Mouse (Mus musculus): ENCODE measurements around the gene Trove2. TPM values are rescaled to one million over a fixed set of nuclear protein-coding genes. Genes with fewer than 3 reads are reported as not detected.
"Not testable (repeated sequence)": the region's sequence is repeated elsewhere in the genome, so short reads cannot be mapped to it uniquely, and the experiment has no call there.

The Trove2 gene
- polyA plus RNA-seq, 1 experiment: 0.97 TPM

- Histone ChIP-seq H3K27ac (ENCODE audit: control insufficient read depth, insufficient read depth, low read length) (no peak overlapping the region), H3K36me3 (ENCODE audit: control insufficient read depth, insufficient read depth, low read length) (no peaks in the 10 kb centered on the region), H3K4me3 (ENCODE audit: control insufficient read depth, insufficient read depth, low read length) (no peak overlapping the region), H3K27me3 (ENCODE audit: control insufficient read depth, insufficient read depth, low read length) (no peaks in the 10 kb centered on the region), H3K4me1 (replicated peaks; ENCODE audit: control insufficient read depth, insufficient read depth, low read length) (no peaks in the 10 kb centered on the region)
- no peak for DNase-seq
- TF ChIP-seq CTCF (IDR thresholded peaks at IDR 0.05; ENCODE audit: borderline replicate concordance, control insufficient read depth, extremely low read depth, insufficient read depth, low read length, poor library complexity): no peak
- TF ChIP-seq POLR2A (IDR thresholded peaks at IDR 0.05; ENCODE audit: control insufficient read depth, extremely low read depth, insufficient read depth, low read length, poor library complexity): no peak
- 81% methylated on average over 9 of the region's 9 CpGs for WGBS
Observed at GRCm38 (mm10) chr1:143727701-143728445, 49.0 kb downstream of the Trove2 start.

- H3K4me3 ChIP-seq (ENCODE audit: control insufficient read depth, insufficient read depth, low read length): no peak overlapping the region
- no peak for DNase-seq
- no peaks in the 10 kb centered on the region for H3K36me3 ChIP-seq (ENCODE audit: control insufficient read depth, insufficient read depth, low read length)
- TF ChIP-seq CTCF (IDR thresholded peaks at IDR 0.05; ENCODE audit: borderline replicate concordance, control insufficient read depth, extremely low read depth, insufficient read depth, low read length, poor library complexity): no peak
- TF ChIP-seq POLR2A (IDR thresholded peaks at IDR 0.05; ENCODE audit: control insufficient read depth, extremely low read depth, insufficient read depth, low read length, poor library complexity): no peak
- H3K27me3 ChIP-seq (ENCODE audit: control insufficient read depth, insufficient read depth, low read length): no peaks in the 10 kb centered on the region
- H3K4me1 ChIP-seq (replicated peaks; ENCODE audit: control insufficient read depth, insufficient read depth, low read length): no peaks in the 10 kb centered on the region
- H3K27ac ChIP-seq (ENCODE audit: control insufficient read depth, insufficient read depth, low read length): no peak overlapping the region
- 95% methylated on average over 5 of the region's 5 CpGs for WGBS
Observed at GRCm38 (mm10) chr1:143724456-143725064, 52.3 kb downstream of the Trove2 start.

GRCm38 (mm10) chr1:143716038-143716437, 60.8 kb downstream of the Trove2 start, which contains the start of gene Glrx2:
Gene Glrx2 (plus strand): TSS chr1:143716338.
- DNase-seq; H3K4me3 ChIP-seq (ENCODE audit: control insufficient read depth, insufficient read depth, low read length); H3K27me3 ChIP-seq (ENCODE audit: control insufficient read depth, insufficient read depth, low read length); H3K36me3 ChIP-seq (ENCODE audit: control insufficient read depth, insufficient read depth, low read length); H3K4me1 ChIP-seq (replicated peaks; ENCODE audit: control insufficient read depth, insufficient read depth, low read length); H3K27ac ChIP-seq (ENCODE audit: control insufficient read depth, insufficient read depth, low read length): not testable (repeated sequence)
- WGBS: no CpG with 5 or more reads among the region's 2 CpGs

GRCm38 (mm10) chr1:143710627-143710976, 66.3 kb downstream of the Trove2 start:
- H3K27me3 ChIP-seq (ENCODE audit: control insufficient read depth, insufficient read depth, low read length): no peaks in the 10 kb centered on the region
- no peak for DNase-seq
- 94% methylated on average over 5 of the region's 5 CpGs for WGBS
- H3K36me3 ChIP-seq (ENCODE audit: control insufficient read depth, insufficient read depth, low read length): no peaks in the 10 kb centered on the region
- no peak overlapping the region for H3K4me3 ChIP-seq (ENCODE audit: control insufficient read depth, insufficient read depth, low read length)
- no peak overlapping the region for H3K27ac ChIP-seq (ENCODE audit: control insufficient read depth, insufficient read depth, low read length)
- TF ChIP-seq CTCF (IDR thresholded peaks at IDR 0.05; ENCODE audit: borderline replicate concordance, control insufficient read depth, extremely low read depth, insufficient read depth, low read length, poor library complexity) (no peak), POLR2A (IDR thresholded peaks at IDR 0.05; ENCODE audit: control insufficient read depth, extremely low read depth, insufficient read depth, low read length, poor library complexity) (no peak)
- no peaks in the 10 kb centered on the region for H3K4me1 ChIP-seq (replicated peaks; ENCODE audit: control insufficient read depth, insufficient read depth, low read length)

GRCm38 (mm10) chr1:143709966-143710626, 66.8 kb downstream of the Trove2 start:
- Histone ChIP-seq H3K27ac (ENCODE audit: control insufficient read depth, insufficient read depth, low read length) (no peak overlapping the region), H3K27me3 (ENCODE audit: control insufficient read depth, insufficient read depth, low read length) (no peaks in the 10 kb centered on the region), H3K4me1 (replicated peaks; ENCODE audit: control insufficient read depth, insufficient read depth, low read length) (no peaks in the 10 kb centered on the region), H3K36me3 (ENCODE audit: control insufficient read depth, insufficient read depth, low read length) (no peaks in the 10 kb centered on the region), H3K4me3 (ENCODE audit: control insufficient read depth, insufficient read depth, low read length) (no peak overlapping the region)
- DNase-seq: no peak
- TF ChIP-seq CTCF (IDR thresholded peaks at IDR 0.05; ENCODE audit: borderline replicate concordance, control insufficient read depth, extremely low read depth, insufficient read depth, low read length, poor library complexity): no peak
- TF ChIP-seq POLR2A (IDR thresholded peaks at IDR 0.05; ENCODE audit: control insufficient read depth, extremely low read depth, insufficient read depth, low read length, poor library complexity): no peak
- 75% methylated on average over 7 of the region's 7 CpGs for WGBS

- Histone ChIP-seq H3K4me3 (ENCODE audit: control insufficient read depth, insufficient read depth, low read length) (no peak overlapping the region), H3K4me1 (replicated peaks; ENCODE audit: control insufficient read depth, insufficient read depth, low read length) (no peaks in the 10 kb centered on the region), H3K36me3 (ENCODE audit: control insufficient read depth, insufficient read depth, low read length) (no peaks in the 10 kb centered on the region), H3K27ac (ENCODE audit: control insufficient read depth, insufficient read depth, low read length) (no peak overlapping the region), H3K27me3 (ENCODE audit: control insufficient read depth, insufficient read depth, low read length) (no peaks in the 10 kb centered on the region)
- TF ChIP-seq CTCF (IDR thresholded peaks at IDR 0.05; ENCODE audit: borderline replicate concordance, control insufficient read depth, extremely low read depth, insufficient read depth, low read length, poor library complexity): no peak
- no peak for TF ChIP-seq POLR2A (IDR thresholded peaks at IDR 0.05; ENCODE audit: control insufficient read depth, extremely low read depth, insufficient read depth, low read length, poor library complexity)
- no peak for DNase-seq
- WGBS: 72% methylated on average over 6 of the region's 6 CpGs
Observed at GRCm38 (mm10) chr1:143708361-143708760, 68.5 kb downstream of the Trove2 start.
